ENCODE assay signal across 20 mouse cellular contexts in the genomic region with DNA sequence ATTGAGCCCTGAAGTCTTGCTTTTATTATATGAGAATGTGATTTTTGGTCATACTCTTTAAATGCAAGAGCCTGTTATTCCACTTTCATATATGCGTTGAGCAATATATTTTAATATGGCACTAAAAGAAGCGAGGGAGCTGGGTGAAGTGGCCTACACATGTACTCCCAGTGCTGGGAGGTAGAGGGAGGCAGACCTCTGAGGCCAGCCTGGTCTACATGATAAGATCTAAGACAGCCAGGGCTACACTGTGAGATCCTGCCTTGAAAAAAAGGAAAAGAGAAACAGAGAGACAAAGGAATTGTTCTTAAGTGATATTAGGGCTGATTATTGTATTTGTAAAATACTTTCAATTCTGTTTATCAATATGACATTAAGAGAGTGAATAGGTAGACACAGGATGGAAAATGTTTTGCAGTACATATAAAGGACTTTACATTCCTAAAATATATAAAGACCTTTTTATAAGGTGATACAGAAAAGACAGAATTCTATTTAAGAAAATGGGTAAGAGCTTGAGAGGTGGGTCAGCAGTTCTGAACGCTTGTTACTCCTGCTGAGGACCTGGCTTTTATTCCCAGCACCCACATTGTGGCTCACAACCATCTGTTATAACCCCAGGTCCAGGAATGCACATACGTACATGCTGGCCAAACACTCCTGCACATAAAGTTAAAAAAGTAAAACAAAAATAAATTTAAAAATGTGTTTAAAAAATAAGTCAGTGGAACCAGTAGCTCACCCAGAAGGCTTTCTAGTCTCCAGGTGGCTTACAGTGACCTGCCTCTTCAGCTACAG. TPM values are rescaled to one million over a fixed set of nuclear protein-coding genes. Genes with fewer than 3 reads are reported as not detected.
DNase-seq lines count a peak whose midpoint lies in the region; ATAC-seq and TF ChIP-seq lines count a peak whose summit lies in the region.
"Had no signal": no experiment of that assay in that cellular context is flagged by ENCODE, and none has a peak within 500 bp of the region (broad histone marks: within the 10 kb centered on the region; RNA-seq: fewer than 3 reads in every experiment).

No protein-coding gene starts in this region.

- no peak overlapping the region for H3ac ChIP-seq in myocyte (ENCODE audit: control insufficient read depth, insufficient read length)

- no peak for DNase-seq in gastrocnemius, adult 2 months
- DNase-seq in gastrocnemius, adult 8-10 months (ENCODE audit: low spot score in 2 of 2) = no peak
- no peak for DNase-seq in liver
- DNase-seq in cerebellum, postnatal 36 days = peak; percentile 29 to 43
- DNase-seq in forebrain, embryonic 11.5 days (ENCODE audit: low spot score) = no peak
- DNase-seq: adrenal gland, postnatal 25 days; gastrocnemius, postnatal 10 days; heart, postnatal 14 days; kidney, adult 11 months; thymus, adult 2 months had no signal

- peak; percentile 60; the same call in 1 of the 2 replicates for ATAC-seq in liver, embryonic 12.5 days
- ATAC-seq in forebrain, embryonic 11.5 days (replicated peaks; ENCODE audit: low FRiP score) = no peak
- ATAC-seq: midbrain, embryonic 15.5 days had no signal

- TF ChIP-seq POLR2A in myocyte (IDR thresholded peaks at IDR 0.05; ENCODE audit: insufficient read length, low read depth) = no peak

- H3K36me3 ChIP-seq in liver, embryonic 12.5 days = peaks cover 37% of the 10 kb centered on the region
- H3K36me3 ChIP-seq in myocyte (ENCODE audit: control insufficient read depth, insufficient read depth) = peaks cover 7% of the 10 kb centered on the region
- H3K36me3 ChIP-seq in forebrain, embryonic 11.5 days (ENCODE audit: control insufficient read depth, insufficient read depth, low read length) = no peaks in the 10 kb centered on the region; the same call in 1 of the 2 replicates
- H3K36me3 ChIP-seq: midbrain, embryonic 15.5 days had no signal

- peak overlapping the region; percentile 62 for H3K27ac ChIP-seq in gastrocnemius, adult 2 months
- H3K27ac ChIP-seq in liver, embryonic 12.5 days = no peak overlapping the region
- H3K27ac ChIP-seq in forebrain, embryonic 11.5 days (ENCODE audit: low read depth, low read length) = no peak overlapping the region
- H3K27ac ChIP-seq: forebrain, embryonic 10.5 days; hindbrain, embryonic 14.5 days; kidney, postnatal 0 days; lung, embryonic 15.5 days; midbrain, embryonic 15.5 days; stomach, embryonic 15.5 days had no signal

- intact Hi-C loops in gastrocnemius, adult 2 months (cut with DNase I) = no loop called here

- TF ChIP-seq CTCF in gastrocnemius, adult 2 months (IDR thresholded peaks at IDR 0.05) = no peak

- H3K27me3 ChIP-seq in liver, embryonic 12.5 days (replicated peaks) = no peaks in the 10 kb centered on the region
- no peaks in the 10 kb centered on the region for H3K27me3 ChIP-seq in myocyte (ENCODE audit: control insufficient read depth, insufficient read depth, insufficient read length)
- no peaks in the 10 kb centered on the region for H3K27me3 ChIP-seq in forebrain, embryonic 11.5 days (ENCODE audit: control insufficient read depth, insufficient read depth, low read length)
- H3K27me3 ChIP-seq: CH12.LX; lung, embryonic 15.5 days; megakaryocyte, embryonic 14.5 days; midbrain, embryonic 15.5 days; stomach, embryonic 15.5 days had no signal

- no peak overlapping the region for H3K4me3 ChIP-seq in gastrocnemius, adult 2 months
- H3K4me3 ChIP-seq in liver, embryonic 12.5 days = no peak overlapping the region
- no peak overlapping the region for H3K4me3 ChIP-seq in myocyte
- H3K4me3 ChIP-seq in forebrain, embryonic 11.5 days (ENCODE audit: low read depth, low read length) = no peak overlapping the region
- H3K4me3 ChIP-seq: forebrain, embryonic 10.5 days; lung, embryonic 15.5 days; midbrain, embryonic 15.5 days; stomach, embryonic 15.5 days had no signal

- H3K4me1 ChIP-seq in liver, embryonic 12.5 days = peaks cover 48% of the 10 kb centered on the region
- H3K4me1 ChIP-seq in forebrain, embryonic 11.5 days (replicated peaks; ENCODE audit: control insufficient read depth, insufficient read depth, low read length) = peaks cover 12% of the 10 kb centered on the region

- no peak overlapping the region for H3K9ac ChIP-seq in liver, embryonic 12.5 days
- H3K9ac ChIP-seq in forebrain, embryonic 11.5 days (ENCODE audit: low read length) = no peak overlapping the region
- H3K9ac ChIP-seq: hindbrain, embryonic 14.5 days; lung, embryonic 15.5 days; midbrain, embryonic 15.5 days; stomach, embryonic 15.5 days had no signal

- no peak overlapping the region for H3K4me2 ChIP-seq in liver, embryonic 12.5 days
- peak overlapping the region; percentile 47 for H3K4me2 ChIP-seq in myocyte (ENCODE audit: low read depth)
- H3K4me2 ChIP-seq in forebrain, embryonic 11.5 days (ENCODE audit: low read depth, low read length, severe bottlenecking) = no peak overlapping the region
- H3K4me2 ChIP-seq: hindbrain, embryonic 14.5 days; lung, embryonic 15.5 days; midbrain, embryonic 15.5 days; stomach, embryonic 15.5 days had no signal

- WGBS in liver, embryonic 12.5 days (ENCODE audit: insufficient replicate concordance) = 74% methylated on average over 4 of the region's 4 CpGs
- WGBS in forebrain, embryonic 11.5 days = 95% methylated on average over 4 of the region's 4 CpGs

- H3K9me3 ChIP-seq in liver, embryonic 12.5 days (replicated peaks) = no peaks in the 10 kb centered on the region
- no peaks in the 10 kb centered on the region for H3K9me3 ChIP-seq in forebrain, embryonic 11.5 days (ENCODE audit: control insufficient read depth, low read length)
- H3K9me3 ChIP-seq: forebrain, embryonic 10.5 days; lung, embryonic 15.5 days; megakaryocyte, embryonic 14.5 days; midbrain, embryonic 15.5 days; stomach, embryonic 15.5 days had no signal

- peaks cover 99% of the 10 kb centered on the region for H3K79me2 ChIP-seq in myocyte (ENCODE audit: control insufficient read depth, insufficient read depth)

TF ChIP-seq in myocyte, 11 proteins besides CTCF, POLR2A, EP300 and RAD21:
- TF ChIP-seq REST (IDR thresholded peaks at IDR 0.05; ENCODE audit: insufficient read depth, insufficient read length) (no peak), CEBPB (IDR thresholded peaks at IDR 0.05; ENCODE audit: insufficient read depth, poor library complexity, severe bottlenecking) (no peak), MYOD1 (IDR thresholded peaks at IDR 0.05; ENCODE audit: control insufficient read depth in 1 of 3, insufficient read length in 2 of 3, low read depth in 2 of 3) (no peak), POLR2AphosphoS2 (IDR thresholded peaks at IDR 0.05; ENCODE audit: insufficient read length, low read depth) (no peak), USF1 (IDR thresholded peaks at IDR 0.05; ENCODE audit: low read depth) (no peak), MYOG (IDR thresholded peaks at IDR 0.05; ENCODE audit: control insufficient read depth in 1 of 3, insufficient read depth in 1 of 3, insufficient read length in 2 of 3, low read depth in 2 of 3) (no peak), SRF (IDR thresholded peaks at IDR 0.05; ENCODE audit: control insufficient read depth, insufficient read length, low read depth) (no peak), TCF12 (IDR thresholded peaks at IDR 0.05; ENCODE audit: insufficient read depth, poor library complexity, severe bottlenecking) (no peak), TCF3 (IDR thresholded peaks at IDR 0.05; ENCODE audit: insufficient read length, low read depth) (no peak), E2F4 (IDR thresholded peaks at IDR 0.05; ENCODE audit: insufficient read depth) (no peak), MAX (IDR thresholded peaks at IDR 0.05; ENCODE audit: low read depth) (no peak)

RNA-seq across cellular contexts. Expression of gene Gdi2, which starts 6.4 kb away (rescaled TPM):
- total RNA-seq in gastrocnemius, adult 2 months (2021) = 100 to 1,000 TPM; 145 to 152 TPM
- total RNA-seq in gastrocnemius, adult 8-10 months (2022) = 100 to 1,000 TPM; 140 to 152 (median 149) TPM
- 209 and 220 TPM in 2 replicates for polyA plus RNA-seq in liver, embryonic 12.5 days (2016; fragmentation: Nextera tagmentation; extraction: Ambion mirVana)
- 234 TPM for polyA plus RNA-seq in myocyte (2012; fragmentation: generic; extraction: Trizol)
- polyA plus RNA-seq in forebrain, embryonic 11.5 days (2014; fragmentation: Nextera tagmentation; extraction: Ambion mirVana) = 493 and 502 TPM in 2 replicates

Comparison
In these comparisons a context has a peak if more than half of its experiments do, and no peak if none do; other contexts are left out.
1. DNase-seq: peak in cerebellum, postnatal 36 days (2 of 2); none in gastrocnemius, adult 2 months (single experiment), gastrocnemius, adult 8-10 months (0 of 2), liver (single experiment) and forebrain, embryonic 11.5 days (single experiment).